Mouse (Mus musculus): Measurements from ENCODE around the gene Pde6g.
"Not testable (repeated sequence)": the region's sequence is repeated elsewhere in the genome, so short reads cannot be mapped to it uniquely, and the experiment has no call there.

Gene Pde6g

GRCm38 (mm10) chr11:120422651-120423568, 30.4 kb downstream of the Pde6g start:
- DNase-seq = no peak

GRCm38 (mm10) chr11:120418592-120418991, 34.7 kb downstream of the Pde6g start:
- no peak for DNase-seq

GRCm38 (mm10) chr11:120417852-120418251, 35.4 kb downstream of the Pde6g start:
- no peak for DNase-seq

GRCm38 (mm10) chr11:120413621-120414020, 39.7 kb downstream of the Pde6g start:
- not testable (repeated sequence) for DNase-seq

- no peak for DNase-seq
Measured at GRCm38 (mm10) chr11:120406445-120406844, 46.9 kb downstream of the Pde6g start.

GRCm38 (mm10) chr11:120405867-120406266, 47.4 kb downstream of the Pde6g start:
- no peak for DNase-seq

- no peak for DNase-seq
Measured at GRCm38 (mm10) chr11:120404814-120405213, 48.5 kb downstream of the Pde6g start.

GRCm38 (mm10) chr11:120399319-120399718, 54.0 kb downstream of the Pde6g start:
- DNase-seq = no peak

Data from thymus, postnatal 36 days (tissue).